Mouse (Mus musculus) left cerebral cortex, postnatal 25 days (tissue): ENCODE measurements around the gene Rps6ka4. TPM values are rescaled to one million over a fixed set of nuclear protein-coding genes. Genes with fewer than 3 reads are reported as not detected.

Experiments used
- DNase-seq, 2 experiments: peaks; one replicate each; pipeline ENCODE4 v3.0.0; 2022; ENCODE audit warnings: low spot score in 2 of 2, mixed read lengths in 1 of 2
- intact Hi-C: fragments of 180-260 bp; cut with DNase I; formaldehyde crosslinking; loops from one replicate; pipeline ENCODE4 v1.15.1; 2025
- total RNA-seq, 2 experiments: library from RNA; stranded (reverse); gene quantifications; 2 replicates each; pipeline ENCODE4 v1.2.3; 2021

The Rps6ka4 gene
- total RNA-seq, 2 experiments from 2014 or later = 30.8 to 36.4 TPM

DNA sequence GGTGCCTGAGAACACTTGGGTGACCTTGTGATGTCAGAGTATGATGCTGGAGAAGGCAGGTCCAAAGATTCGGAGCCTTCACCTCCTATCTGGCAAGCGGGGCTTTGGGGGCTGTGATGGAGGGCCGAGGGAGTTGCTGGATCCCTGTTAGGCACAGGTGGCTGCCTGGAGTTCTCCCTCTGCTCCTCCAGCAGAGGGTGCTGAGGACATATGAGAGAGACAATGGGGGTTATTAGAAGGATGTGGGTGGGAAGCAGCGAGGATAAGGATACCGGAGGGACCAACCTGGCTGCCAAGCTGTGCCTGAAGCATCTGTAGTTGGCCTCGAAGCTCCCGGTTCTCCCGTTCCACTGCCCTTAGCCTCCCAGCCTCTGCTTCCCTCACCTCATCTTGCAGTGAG lies 13.5 kb upstream of the Rps6ka4 start:
- intact Hi-C loops = no loop called here
- no peak for DNase-seq

DNA sequence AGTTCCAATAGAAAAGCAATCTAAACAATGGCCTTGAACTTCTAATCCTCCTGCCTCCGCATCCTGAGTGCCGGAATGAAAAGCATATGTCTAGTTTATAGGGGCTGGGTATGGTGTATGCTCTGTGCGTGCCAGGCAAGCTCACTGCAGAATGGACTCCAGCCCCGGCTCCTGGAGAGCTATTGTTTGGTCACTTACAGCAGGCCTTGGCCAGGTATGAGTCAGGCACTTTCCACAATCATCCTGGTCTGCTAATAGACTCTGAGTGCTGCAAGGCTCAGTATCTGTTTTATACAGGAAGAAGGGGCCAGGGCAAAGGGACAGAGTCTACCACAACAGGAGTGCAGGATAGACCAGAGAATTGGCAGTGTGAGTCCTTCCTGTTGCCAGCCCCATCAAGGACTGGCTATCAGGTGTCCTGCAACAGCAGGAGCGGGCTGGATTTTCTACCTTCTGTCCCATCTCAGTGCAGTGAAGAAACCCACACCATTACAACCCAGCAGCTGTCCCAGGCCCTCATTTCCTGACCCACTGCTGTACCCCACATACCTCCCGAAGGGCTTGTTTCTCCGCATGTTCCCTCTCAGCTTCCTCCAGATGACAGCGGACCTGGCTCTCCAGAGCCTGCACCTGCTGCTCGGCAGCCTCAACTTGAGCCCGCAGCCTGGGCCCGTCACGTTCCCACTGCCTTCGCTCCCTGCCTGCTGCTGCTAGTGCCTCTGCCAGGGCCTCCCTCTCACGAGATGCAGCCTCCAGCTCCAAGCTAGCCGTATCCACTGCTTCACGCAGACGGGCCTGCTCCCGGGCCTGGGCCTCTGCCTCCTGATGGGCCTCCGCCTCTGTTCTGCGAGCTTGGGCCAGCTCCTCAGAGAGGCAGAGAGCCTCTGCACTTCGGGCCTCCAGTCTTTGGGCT lies 12.2 kb upstream of the Rps6ka4 start:
- intact Hi-C loops = no loop called here
- no peak for DNase-seq

GRCm38 (mm10) chr19:6851497-6851896 lies 11.1 kb upstream of the Rps6ka4 start:
- intact Hi-C loops = no loop called here
- DNase-seq = no peak

- no peak for DNase-seq
- intact Hi-C loops = no loop called here
Measured at GRCm38 (mm10) chr19:6849506-6850068, 9.2 kb upstream of the Rps6ka4 start.

GRCm38 (mm10) chr19:6847841-6848517 lies 7.5 kb upstream of the Rps6ka4 start:
- DNase-seq = no peak
- intact Hi-C loops = no loop called here

DNA sequence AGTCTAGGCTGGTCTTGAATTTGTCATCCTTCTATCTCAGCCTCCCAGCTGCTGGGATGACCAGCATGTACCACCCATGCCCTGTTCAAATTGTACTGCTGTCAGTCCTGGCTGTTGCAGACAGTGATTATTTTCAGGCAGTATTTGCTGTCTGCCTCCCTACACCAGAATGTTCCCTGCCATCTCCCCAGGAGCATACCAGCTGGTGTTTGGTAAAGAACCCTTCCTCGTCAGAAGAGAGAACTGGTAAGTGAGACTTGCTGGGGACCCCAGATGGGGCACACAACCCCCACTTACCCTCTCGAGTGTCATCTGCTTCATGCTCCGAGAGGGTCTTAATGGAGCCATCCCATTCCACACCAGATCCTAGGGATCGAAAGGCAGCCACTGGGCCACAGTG lies 5.6 kb upstream of the Rps6ka4 start:
- DNase-seq = no peak
- intact Hi-C loops = no loop called here

DNA sequence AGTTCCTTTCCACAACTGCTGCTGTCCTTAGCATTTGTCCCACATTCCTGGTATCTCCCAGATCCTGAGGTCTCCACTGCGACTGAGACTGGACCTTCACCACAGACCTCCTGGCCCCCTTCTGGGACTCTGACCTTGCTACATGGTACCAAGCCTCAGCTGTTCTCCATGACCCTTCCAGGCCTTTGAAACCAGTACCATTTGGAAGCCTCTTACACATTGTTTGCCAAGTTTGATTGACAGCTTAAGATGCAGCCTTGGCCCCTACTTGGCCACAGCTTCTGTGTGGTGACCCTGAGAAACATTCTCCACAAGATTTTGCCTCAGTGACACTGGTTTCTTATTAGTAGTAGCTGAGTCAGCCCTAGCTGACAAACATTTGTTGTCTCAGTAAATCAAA lies 1.9 kb upstream of the Rps6ka4 start:
- no peak for DNase-seq
- intact Hi-C loops = no loop called here

DNA sequence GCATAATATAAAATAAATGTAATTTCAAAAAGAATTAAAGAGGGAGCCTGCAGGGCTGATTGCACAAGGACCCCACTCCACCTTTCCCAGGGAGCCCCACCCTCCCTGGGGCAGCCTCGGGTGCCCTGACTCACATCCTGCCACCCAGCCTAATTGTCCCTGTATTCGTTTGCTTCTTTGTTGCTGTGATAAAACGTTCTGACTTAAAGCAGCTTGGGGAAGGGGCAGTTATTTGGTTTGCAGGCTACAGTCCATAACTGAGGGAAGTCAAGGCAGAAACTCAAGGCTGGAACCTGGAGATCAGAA lies 809 bp upstream of the Rps6ka4 start:
- DNase-seq = no peak
- intact Hi-C loops = no loop called here

GRCm38 (mm10) chr19:6839615-6840474 lies 591 bp downstream of the Rps6ka4 start:
- DNase-seq = peak; percentile 60 to 78
- intact Hi-C loops = no loop called here

DNA sequence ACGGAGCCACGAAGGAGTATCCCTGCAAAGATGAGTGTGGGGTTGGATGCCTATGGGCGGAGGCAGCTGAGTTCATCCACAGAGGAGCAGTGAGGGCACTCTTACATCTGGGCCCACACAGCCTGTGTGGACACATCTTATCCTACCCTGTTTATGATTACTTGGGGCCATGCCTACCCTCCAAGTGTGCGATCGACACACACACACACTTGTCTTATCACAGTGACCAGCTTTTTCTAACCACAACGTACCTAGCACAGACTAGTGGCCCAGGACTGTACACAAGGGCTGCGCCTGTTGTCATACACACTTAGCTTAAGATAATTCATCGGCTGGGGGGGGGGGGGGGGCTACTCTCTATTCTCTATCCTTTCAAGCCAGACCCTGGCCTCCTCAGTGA lies 8.1 kb downstream of the Rps6ka4 start:
- no peak for DNase-seq
- intact Hi-C loops = no loop called here

DNA sequence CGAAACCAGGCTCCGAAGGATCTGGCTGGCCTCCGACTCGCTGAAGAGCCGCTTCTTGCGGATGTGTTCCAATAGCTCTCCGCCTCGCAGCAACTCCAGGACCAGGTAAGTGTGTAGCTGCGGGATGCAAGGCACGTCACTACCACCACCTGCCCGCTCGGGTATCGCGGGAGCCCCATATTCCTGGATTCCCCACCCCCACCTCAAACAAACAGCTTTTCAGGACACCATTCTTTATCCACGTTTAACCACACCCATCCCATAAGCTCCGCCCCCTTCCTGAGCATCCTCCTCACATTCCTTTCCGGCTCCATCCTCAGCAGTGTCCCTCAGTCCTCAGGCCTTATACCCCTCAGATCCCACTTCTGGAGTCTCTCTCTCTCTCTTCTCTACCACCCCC lies 9.1 kb downstream of the Rps6ka4 start:
- DNase-seq = no peak
- intact Hi-C loops = no loop called here

DNA sequence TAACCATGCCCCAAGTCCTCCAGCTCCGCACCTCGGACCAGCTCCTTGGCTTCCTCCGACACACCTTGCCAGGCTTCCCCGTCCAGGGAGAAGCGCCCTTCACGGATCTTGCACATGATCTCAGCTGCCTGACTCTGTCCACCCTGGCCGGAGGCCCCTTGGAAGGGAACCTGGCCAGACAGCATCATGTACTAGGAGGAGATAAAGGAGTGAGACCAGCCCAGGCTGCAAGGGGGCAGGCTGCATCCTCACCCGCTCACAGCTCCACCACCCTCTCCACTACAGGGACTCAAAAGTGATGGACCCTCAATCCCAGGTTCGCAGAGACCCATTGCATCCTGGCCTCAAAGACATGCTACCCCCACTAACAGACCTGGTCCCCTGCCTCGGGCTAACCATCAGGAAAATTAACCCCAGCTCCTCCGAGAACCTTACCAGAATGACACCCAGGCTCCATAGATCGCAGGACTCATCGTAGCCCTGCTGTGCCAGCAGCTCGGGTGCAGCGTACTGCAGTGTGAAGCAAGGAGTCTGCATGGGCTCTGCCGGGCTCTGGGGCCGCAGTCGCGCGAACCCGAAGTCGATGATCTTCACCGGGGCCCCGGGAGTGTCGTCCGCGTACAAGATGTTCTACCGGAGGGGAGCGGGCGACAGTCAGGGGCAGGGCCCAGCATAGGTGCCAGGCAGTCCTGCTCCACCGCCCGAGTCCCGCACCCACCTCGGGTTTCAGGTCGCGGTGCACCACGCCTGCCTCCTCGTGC lies 9.7 kb downstream of the Rps6ka4 start:
- DNase-seq = no peak
- intact Hi-C loops = no loop called here

DNA sequence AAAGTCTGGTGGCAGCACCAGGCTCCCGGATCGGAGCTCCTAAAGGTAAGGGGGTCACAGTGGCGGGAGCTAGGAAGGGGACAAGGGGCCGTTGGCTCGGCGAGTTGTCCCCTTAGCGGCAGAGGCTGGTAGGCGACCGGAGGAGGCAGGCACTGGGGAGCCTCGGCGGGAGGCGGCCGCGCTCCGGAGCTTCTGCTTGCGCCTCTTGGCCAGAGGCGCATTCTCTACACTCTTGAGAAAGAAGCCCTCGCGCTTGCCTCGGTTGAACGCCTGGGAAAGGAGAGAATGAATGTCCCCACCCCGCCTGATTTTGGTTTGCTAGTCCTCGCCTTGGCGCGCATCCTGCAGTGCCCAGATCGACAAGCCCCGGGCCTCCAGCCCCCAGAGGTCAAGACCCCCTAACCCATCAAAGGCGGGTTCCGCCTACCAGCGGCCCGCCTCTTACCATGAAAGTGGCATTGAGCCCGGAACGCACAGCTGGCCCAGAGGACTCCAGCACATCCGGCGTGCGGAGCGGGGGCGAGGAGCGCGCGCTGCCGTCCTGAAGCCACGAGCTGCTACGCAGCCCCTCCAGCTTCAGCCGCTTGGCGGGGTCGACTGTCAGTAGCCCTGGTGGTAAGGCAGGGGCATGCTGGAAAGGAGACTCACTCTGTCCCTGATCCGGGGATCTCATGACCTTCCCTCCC lies 10.4 kb downstream of the Rps6ka4 start:
- intact Hi-C loops = no loop called here
- peak in 1 of 2 experiments; percentile 37 for DNase-seq

DNA sequence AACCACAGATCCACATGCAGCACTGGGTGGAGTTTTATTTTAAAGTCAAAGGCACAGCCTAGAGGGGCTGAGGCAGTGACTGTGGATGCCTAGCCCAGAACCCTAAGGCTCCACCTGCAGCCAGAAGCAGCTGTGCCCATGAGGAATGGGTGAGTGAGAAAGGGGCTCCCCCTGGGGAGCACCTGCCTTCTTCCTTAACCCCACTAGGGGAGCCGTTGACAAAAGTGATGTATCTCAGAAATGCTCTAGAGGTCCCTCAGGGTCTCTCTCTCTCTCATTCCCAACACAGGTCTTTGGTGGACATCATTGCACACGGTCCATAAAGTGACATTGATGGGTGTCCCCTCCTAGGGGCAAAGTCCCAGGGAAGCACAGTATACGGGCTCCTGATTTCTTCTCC lies 11.4 kb downstream of the Rps6ka4 start:
- intact Hi-C loops = no loop called here
- no peak for DNase-seq

DNA sequence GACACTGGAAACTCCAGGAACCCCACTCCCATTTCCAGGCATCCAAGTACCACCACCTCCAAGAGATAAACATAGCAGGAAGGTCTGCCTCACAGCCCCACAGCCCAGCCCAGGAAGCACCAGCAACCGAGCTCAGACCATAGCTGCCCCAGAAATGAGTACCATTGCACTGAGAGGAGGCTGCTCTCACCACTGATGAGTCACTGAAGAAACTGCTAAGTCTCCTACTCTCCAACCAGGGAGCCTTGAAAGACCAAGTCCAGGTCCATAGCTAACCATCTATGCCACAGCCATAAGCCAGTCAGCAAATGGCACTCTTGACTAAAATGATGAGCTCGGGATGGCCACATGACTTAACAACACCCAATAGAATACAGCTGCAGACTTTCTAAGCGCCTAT lies 13.8 kb downstream of the Rps6ka4 start:
- peak in 1 of 2 experiments; percentile 59 for DNase-seq
- intact Hi-C loops = no loop called here

GRCm38 (mm10) chr19:6825384-6825783 lies 15.1 kb downstream of the Rps6ka4 start:
- peak in 1 of 2 experiments; percentile 71 for DNase-seq

GRCm38 (mm10) chr19:6820538-6821195 lies 19.8 kb downstream of the Rps6ka4 start:
- DNase-seq = no peak
- intact Hi-C loops = no loop called here

More at GRCm38 (mm10) chr19:6825384-6825783, 15.1 kb downstream of the Rps6ka4 start:
- intact Hi-C loops = no loop called here

DNA sequence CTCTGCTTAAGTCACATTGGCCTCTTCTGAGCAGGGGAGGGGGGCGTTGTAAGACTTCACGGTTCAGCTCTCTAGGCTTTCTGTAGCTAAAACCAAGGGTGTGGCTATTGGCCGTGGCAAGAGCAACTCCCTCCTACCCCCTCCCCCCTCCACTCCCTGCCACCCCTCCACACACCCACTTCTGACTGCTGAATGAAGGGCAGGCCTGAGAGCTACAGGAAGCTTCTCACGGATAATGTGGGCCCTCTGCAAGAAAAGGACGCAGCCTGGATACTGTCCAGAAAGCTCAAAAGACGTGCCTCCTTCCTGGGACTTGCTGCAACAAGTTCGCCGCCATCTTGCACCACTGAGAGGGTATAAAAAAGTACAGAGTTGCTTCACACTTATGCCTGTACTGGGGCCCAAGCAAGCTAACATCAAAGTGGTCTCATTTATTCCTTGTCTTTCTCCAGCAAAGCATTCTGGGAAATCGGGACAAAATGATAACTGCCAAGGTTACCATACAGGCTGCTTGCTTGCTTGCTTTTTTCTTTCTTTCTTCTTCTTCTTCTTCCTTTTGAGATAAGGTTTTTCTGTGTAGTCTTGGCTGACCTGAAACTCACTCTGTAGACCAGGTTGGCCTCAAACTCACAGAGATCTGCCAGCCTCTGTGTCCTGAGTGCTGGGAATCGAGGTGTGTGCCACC lies 21.2 kb downstream of the Rps6ka4 start:
- intact Hi-C loops = no loop called here
- no peak for DNase-seq
